Mouse (Mus musculus) hindbrain, embryonic 16.5 days (tissue): ENCODE results near the gene Baz2b. TPM values are rescaled to one million over a fixed set of nuclear protein-coding genes. Genes with fewer than 3 reads are reported as not detected.
A peak's percentile ranks its signal among the peaks of the same experiment; 100 is the strongest.

Experiments
- ATAC-seq: fragments of 200-750 bp; cut with Nextera tagmentation; 2 replicates; pipeline ENCODE4 v1.8.0; 2017; ENCODE audit warnings: moderate TSS enrichment, moderate library complexity
- H3K27ac ChIP-seq: fragments of 300-500 bp; sonication (generic); 2 replicates; pipeline ENCODE4 v1.5.1; 2014; ENCODE audit warnings: low read depth, mild to moderate bottlenecking, control low read depth, low read length, moderate library complexity
- H3K27me3 ChIP-seq: fragments of 300-500 bp; sonication (generic); replicated peaks from 2 replicates; pipeline ENCODE4 v1.6.1; 2014; ENCODE audit warnings: low read length; ENCODE audit not compliant: control insufficient read depth, insufficient read depth
- H3K36me3 ChIP-seq: fragments of 300-500 bp; sonication (generic); 2 replicates; pipeline ENCODE4 v1.6.1; 2014; ENCODE audit warnings: mild to moderate bottlenecking, low read length, moderate library complexity, mixed read lengths; ENCODE audit not compliant: control insufficient read depth, insufficient read depth
- H3K4me1 ChIP-seq: fragments of 300-500 bp; sonication (generic); 2 replicates; pipeline ENCODE4 v1.6.1; 2014; ENCODE audit warnings: low read depth, low read length; ENCODE audit not compliant: control insufficient read depth, insufficient read depth
- H3K4me2 ChIP-seq: fragments of 300-500 bp; sonication (generic); 2 replicates; pipeline ENCODE4 v1.6.1; 2014; ENCODE audit warnings: mild to moderate bottlenecking, low read length, control low read depth, moderate library complexity
- H3K4me3 ChIP-seq: fragments of 300-500 bp; sonication (generic); 2 replicates; pipeline ENCODE4 v1.5.1; 2014; ENCODE audit warnings: mild to moderate bottlenecking, low read length, control low read depth, moderate library complexity
- H3K9ac ChIP-seq: fragments of 300-500 bp; sonication (generic); 2 replicates; pipeline ENCODE4 v1.6.1; 2014; ENCODE audit warnings: low read depth, mild to moderate bottlenecking, control low read depth, low read length, moderate library complexity
- H3K9me3 ChIP-seq: fragments of 300-500 bp; sonication (generic); 2 replicates; pipeline ENCODE4 v1.6.1; 2014; ENCODE audit warnings: mild to moderate bottlenecking, low read length, moderate library complexity; ENCODE audit not compliant: control insufficient read depth
- WGBS: fragments of 180-500 bp; shearing (Covaris S2); extraction: QIAGEN DNeasy Blood & Tissue Kit; methylation state at CpG from one replicate; pipeline ENCODE4 v1.1.7; 2014; 5-methylcytosine and 5-hydroxymethylcytosine counted together
- polyA plus RNA-seq: library from polyadenylated mRNA; unstranded; fragments of >200 nt; fragmentation: Nextera tagmentation; extraction: Ambion mirVana; gene quantifications from 2 replicates; pipeline ENCODE4 v1.2.1, GENCODE M21; 2015

Baz2b gene
- polyA plus RNA-seq, 1 experiment from 2014 or later = 72.8 TPM

GRCm38 (mm10) chr2:60176087-60176486 lies 33.6 kb downstream of the Baz2b start:
- H3K4me2 ChIP-seq = no peak overlapping the region
- 88% methylated on average over 5 of the region's 5 CpGs for WGBS
- no peaks in the 10 kb centered on the region for H3K9me3 ChIP-seq
- no peak overlapping the region for H3K4me3 ChIP-seq
- H3K27ac ChIP-seq = no peak overlapping the region
- H3K27me3 ChIP-seq = no peaks in the 10 kb centered on the region
- no peak for ATAC-seq
- no peak overlapping the region for H3K9ac ChIP-seq
- no peaks in the 10 kb centered on the region for H3K4me1 ChIP-seq
- no peaks in the 10 kb centered on the region for H3K36me3 ChIP-seq

GRCm38 (mm10) chr2:60175078-60175477 lies 34.6 kb downstream of the Baz2b start:
- no peak overlapping the region for H3K9ac ChIP-seq
- H3K4me1 ChIP-seq = no peaks in the 10 kb centered on the region
- no peaks in the 10 kb centered on the region for H3K27me3 ChIP-seq
- no peaks in the 10 kb centered on the region for H3K9me3 ChIP-seq
- no peak overlapping the region for H3K4me3 ChIP-seq
- no peak overlapping the region for H3K27ac ChIP-seq
- H3K36me3 ChIP-seq = no peaks in the 10 kb centered on the region
- 97% methylated on average over 3 of the region's 4 CpGs for WGBS
- no peak for ATAC-seq
- no peak overlapping the region for H3K4me2 ChIP-seq

- no peaks in the 10 kb centered on the region for H3K27me3 ChIP-seq
- H3K4me2 ChIP-seq = no peak overlapping the region
- no peak overlapping the region for H3K27ac ChIP-seq
- WGBS = 92% methylated on average over 4 of the region's 4 CpGs
- no peak overlapping the region for H3K9ac ChIP-seq
- no peak overlapping the region for H3K4me3 ChIP-seq
- H3K4me1 ChIP-seq = no peaks in the 10 kb centered on the region
- H3K36me3 ChIP-seq = no peaks in the 10 kb centered on the region
- no peaks in the 10 kb centered on the region for H3K9me3 ChIP-seq
- ATAC-seq = no peak
Observed at GRCm38 (mm10) chr2:60173595-60173994, 36.0 kb downstream of the Baz2b start.

GRCm38 (mm10) chr2:60173190-60173589 lies 36.4 kb downstream of the Baz2b start:
- Histone ChIP-seq H3K27ac (no peak overlapping the region), H3K36me3 (no peaks in the 10 kb centered on the region), H3K4me1 (no peaks in the 10 kb centered on the region), H3K9ac (no peak overlapping the region), H3K4me2 (no peak overlapping the region), H3K4me3 (no peak overlapping the region), H3K9me3 (no peaks in the 10 kb centered on the region), H3K27me3 (no peaks in the 10 kb centered on the region)
- no peak for ATAC-seq
- 67% methylated on average over 3 of the region's 3 CpGs for WGBS

GRCm38 (mm10) chr2:60172531-60172914 lies 37.1 kb downstream of the Baz2b start:
- no peaks in the 10 kb centered on the region for H3K36me3 ChIP-seq
- no peaks in the 10 kb centered on the region for H3K4me1 ChIP-seq
- no peaks in the 10 kb centered on the region for H3K27me3 ChIP-seq
- 40% methylated on average over 2 of the region's 2 CpGs for WGBS
- no peak overlapping the region for H3K27ac ChIP-seq
- no peaks in the 10 kb centered on the region for H3K9me3 ChIP-seq
- no peak for ATAC-seq
- no peak overlapping the region for H3K4me2 ChIP-seq
- H3K4me3 ChIP-seq = no peak overlapping the region
- no peak overlapping the region for H3K9ac ChIP-seq

GRCm38 (mm10) chr2:60171786-60172530 lies 37.7 kb downstream of the Baz2b start:
- no peaks in the 10 kb centered on the region for H3K27me3 ChIP-seq
- H3K9ac ChIP-seq = no peak overlapping the region
- no peaks in the 10 kb centered on the region for H3K36me3 ChIP-seq
- WGBS = 62% methylated on average over 7 of the region's 7 CpGs
- no peak overlapping the region for H3K27ac ChIP-seq
- no peaks in the 10 kb centered on the region for H3K9me3 ChIP-seq
- H3K4me2 ChIP-seq = no peak overlapping the region
- H3K4me3 ChIP-seq = no peak overlapping the region
- H3K4me1 ChIP-seq = no peaks in the 10 kb centered on the region
- ATAC-seq = peak; percentile 61; the same call in 1 of the 2 replicates

- 88% methylated on average over 4 of the region's 4 CpGs for WGBS
- no peaks in the 10 kb centered on the region for H3K9me3 ChIP-seq
- ATAC-seq = no peak
- H3K27ac ChIP-seq = no peak overlapping the region
- H3K9ac ChIP-seq = no peak overlapping the region
- no peak overlapping the region for H3K4me2 ChIP-seq
- H3K27me3 ChIP-seq = no peaks in the 10 kb centered on the region
- no peaks in the 10 kb centered on the region for H3K36me3 ChIP-seq
- H3K4me3 ChIP-seq = no peak overlapping the region
- no peaks in the 10 kb centered on the region for H3K4me1 ChIP-seq
Observed at GRCm38 (mm10) chr2:60166878-60167277, 42.8 kb downstream of the Baz2b start.

GRCm38 (mm10) chr2:60165679-60166078 lies 44.0 kb downstream of the Baz2b start:
- no peaks in the 10 kb centered on the region for H3K4me1 ChIP-seq
- H3K36me3 ChIP-seq = no peaks in the 10 kb centered on the region; the same call in 1 of the 2 replicates
- H3K4me2 ChIP-seq = no peak overlapping the region
- 94% methylated on average over 11 of the region's 11 CpGs for whole genome bisulfite sequencing
- ATAC-seq = no peak
- no peaks in the 10 kb centered on the region for H3K9me3 ChIP-seq
- H3K4me3 ChIP-seq = no peak overlapping the region
- H3K27ac ChIP-seq = no peak overlapping the region
- no peak overlapping the region for H3K9ac ChIP-seq
- no peaks in the 10 kb centered on the region for H3K27me3 ChIP-seq

- H3K27me3 ChIP-seq = no peaks in the 10 kb centered on the region
- no peak overlapping the region for H3K9ac ChIP-seq
- H3K36me3 ChIP-seq = no peaks in the 10 kb centered on the region; the same call in 1 of the 2 replicates
- no peaks in the 10 kb centered on the region for H3K4me1 ChIP-seq
- no peak for ATAC-seq
- no peak overlapping the region for H3K27ac ChIP-seq
- no peak overlapping the region for H3K4me2 ChIP-seq
- no peak overlapping the region for H3K4me3 ChIP-seq
- H3K9me3 ChIP-seq = no peaks in the 10 kb centered on the region
- WGBS = 91% methylated on average over 2 of the region's 2 CpGs
Observed at GRCm38 (mm10) chr2:60163744-60164143, 45.9 kb downstream of the Baz2b start.
